Mouse (Mus musculus): ENCODE data around the gene Erp44.

Erp44 gene

GRCm38 (mm10) chr4:48279498-48280134 lies at the start of gene Erp44, which contains the start of gene Invs:
Gene Erp44 (minus strand): TSS chr4:48279558.
Gene Invs (plus strand): TSS chr4:48279760.
- under 1% methylated on average over 41 of the region's 41 CpGs for WGBS

GRCm38 (mm10) chr4:48328042-48328441 lies 48.7 kb upstream of the Erp44 start:
- WGBS, result 64% methylated on average over 2 of the region's 2 CpGs

GRCm38 (mm10) chr4:48322095-48322494 lies 42.7 kb upstream of the Erp44 start:
- 73% methylated on average over 1 of the region's 1 CpGs for WGBS

GRCm38 (mm10) chr4:48321276-48321675 lies 41.9 kb upstream of the Erp44 start:
- 69% methylated on average over 1 of the region's 1 CpGs for WGBS

GRCm38 (mm10) chr4:48316036-48316435 lies 36.7 kb upstream of the Erp44 start:
- WGBS, result 94% methylated on average over 3 of the region's 3 CpGs

GRCm38 (mm10) chr4:48314814-48315213 lies 35.5 kb upstream of the Erp44 start:
- 94% methylated on average over 3 of the region's 3 CpGs for WGBS

- WGBS, result 20% methylated on average over 5 of the region's 5 CpGs
Measured at GRCm38 (mm10) chr4:48287086-48287757, 7.9 kb upstream of the Erp44 start.

GRCm38 (mm10) chr4:48281121-48281520 lies 1.8 kb upstream of the Erp44 start:
- 89% methylated on average over 1 of the region's 1 CpGs for WGBS

GRCm38 (mm10) chr4:48278757-48279497 lies 431 bp downstream of the Erp44 start:
- under 1% methylated on average over 34 of the region's 34 CpGs for WGBS

- WGBS, result 68% methylated on average over 3 of the region's 3 CpGs
Measured at GRCm38 (mm10) chr4:48277011-48277410, 2.3 kb downstream of the Erp44 start.

- 54% methylated on average over 3 of the region's 3 CpGs for WGBS
Measured at GRCm38 (mm10) chr4:48275736-48276135, 3.6 kb downstream of the Erp44 start.

- WGBS, result 63% methylated on average over 7 of the region's 7 CpGs
Measured at GRCm38 (mm10) chr4:48273119-48273829, 6.1 kb downstream of the Erp44 start.

GRCm38 (mm10) chr4:48271838-48272237 lies 7.5 kb downstream of the Erp44 start:
- 74% methylated on average over 5 of the region's 5 CpGs for WGBS

GRCm38 (mm10) chr4:48268127-48268526 lies 11.2 kb downstream of the Erp44 start:
- WGBS, result 70% methylated on average over 1 of the region's 1 CpGs

- 87% methylated on average over 3 of the region's 3 CpGs for WGBS
Measured at GRCm38 (mm10) chr4:48267683-48268082, 11.7 kb downstream of the Erp44 start.

- 71% methylated on average over 3 of the region's 3 CpGs for WGBS
Measured at GRCm38 (mm10) chr4:48258045-48258444, 21.3 kb downstream of the Erp44 start.

GRCm38 (mm10) chr4:48244280-48244679 lies 35.1 kb downstream of the Erp44 start:
- WGBS, result 78% methylated on average over 2 of the region's 2 CpGs

GRCm38 (mm10) chr4:48243737-48244136 lies 35.6 kb downstream of the Erp44 start:
- WGBS, result 70% methylated on average over 1 of the region's 1 CpGs

GRCm38 (mm10) chr4:48242482-48242881 lies 36.9 kb downstream of the Erp44 start:
- WGBS, result 78% methylated on average over 4 of the region's 4 CpGs

GRCm38 (mm10) chr4:48239046-48239445 lies 40.3 kb downstream of the Erp44 start:
- 69% methylated on average over 4 of the region's 4 CpGs for WGBS

GRCm38 (mm10) chr4:48236721-48237120 lies 42.6 kb downstream of the Erp44 start:
- WGBS, result 62% methylated on average over 3 of the region's 3 CpGs

GRCm38 (mm10) chr4:48226800-48227199 lies 52.6 kb downstream of the Erp44 start:
- WGBS, result 32% methylated on average over 3 of the region's 3 CpGs

All from cerebral cortex, adult 2 months (tissue).